Mouse (Mus musculus): Measurements from ENCODE around the gene Spef2. TPM values are rescaled to one million over a fixed set of nuclear protein-coding genes. Genes with fewer than 3 reads are reported as not detected.
"Not testable (repeated sequence)": the region's sequence is repeated elsewhere in the genome, so short reads cannot be mapped to it uniquely, and the experiment has no call there.

The Spef2 gene
- total RNA-seq, 2 experiments from 2014 or later: 0.09 TPM; not detected in 1

GRCm38 (mm10) chr15:9683485-9683884, 65.2 kb downstream of the Spef2 start:
- no peak for DNase-seq
- intact Hi-C loops (cut with DNase I; ENCODE audit: low total_unique reads): no loop called here

GRCm38 (mm10) chr15:9677343-9678036, 71.2 kb downstream of the Spef2 start:
- no peak for DNase-seq
- intact Hi-C loops (cut with DNase I; ENCODE audit: low total_unique reads): no loop called here

- DNase-seq: no peak
- intact Hi-C loops (cut with DNase I; ENCODE audit: low total_unique reads): no loop called here
Measured at GRCm38 (mm10) chr15:9668575-9668974, 80.1 kb downstream of the Spef2 start.

- intact Hi-C loops (cut with DNase I; ENCODE audit: low total_unique reads); DNase-seq: not testable (repeated sequence)
Measured at GRCm38 (mm10) chr15:9664948-9665347, 83.7 kb downstream of the Spef2 start.

- intact Hi-C loops (cut with DNase I; ENCODE audit: low total_unique reads): no loop called here
- DNase-seq: no peak
Measured at GRCm38 (mm10) chr15:9661215-9661614, 87.5 kb downstream of the Spef2 start.

GRCm38 (mm10) chr15:9634471-9634870, 114.2 kb downstream of the Spef2 start:
- intact Hi-C loops (cut with DNase I; ENCODE audit: low total_unique reads): no loop called here

GRCm38 (mm10) chr15:9631657-9632056, 117.0 kb downstream of the Spef2 start:
- intact Hi-C loops (cut with DNase I; ENCODE audit: low total_unique reads): no loop called here
- DNase-seq: no peak

More at GRCm38 (mm10) chr15:9634471-9634870, 114.2 kb downstream of the Spef2 start:
- no peak for DNase-seq

GRCm38 (mm10) chr15:9629660-9630059, 119.0 kb downstream of the Spef2 start:
- intact Hi-C loops (cut with DNase I; ENCODE audit: low total_unique reads): no loop called here
- no peak for DNase-seq

- intact Hi-C loops (cut with DNase I; ENCODE audit: low total_unique reads): no loop called here
- DNase-seq: no peak
Measured at GRCm38 (mm10) chr15:9624619-9625018, 124.0 kb downstream of the Spef2 start.

GRCm38 (mm10) chr15:9608177-9608576, 140.5 kb downstream of the Spef2 start:
- no peak for DNase-seq

GRCm38 (mm10) chr15:9600088-9600455, 148.6 kb downstream of the Spef2 start:
- intact Hi-C loops (cut with DNase I; ENCODE audit: low total_unique reads): no loop called here
- DNase-seq: no peak

More at GRCm38 (mm10) chr15:9608177-9608576, 140.5 kb downstream of the Spef2 start:
- intact Hi-C loops (cut with DNase I; ENCODE audit: low total_unique reads): loop anchor here (5.0 kb wide), 1 partner anchor 491 kb away; no protein-coding TSS in a partner anchor

GRCm38 (mm10) chr15:9599382-9600087, 149.1 kb downstream of the Spef2 start:
- intact Hi-C loops (cut with DNase I; ENCODE audit: low total_unique reads): no loop called here

GRCm38 (mm10) chr15:9596298-9597060, 152.2 kb downstream of the Spef2 start:
- DNase-seq: no peak
- intact Hi-C loops (cut with DNase I; ENCODE audit: low total_unique reads): no loop called here

More at GRCm38 (mm10) chr15:9599382-9600087, 149.1 kb downstream of the Spef2 start:
- DNase-seq: no peak

- intact Hi-C loops (cut with DNase I; ENCODE audit: low total_unique reads): no loop called here
- DNase-seq: no peak
Measured at GRCm38 (mm10) chr15:9589939-9590338, 158.7 kb downstream of the Spef2 start.

GRCm38 (mm10) chr15:9580470-9581280, 168.0 kb downstream of the Spef2 start:
- intact Hi-C loops (cut with DNase I; ENCODE audit: low total_unique reads): no loop called here
- no peak for DNase-seq

GRCm38 (mm10) chr15:9577303-9577702, 171.4 kb downstream of the Spef2 start:
- intact Hi-C loops (cut with DNase I; ENCODE audit: low total_unique reads): no loop called here
- no peak for DNase-seq

- intact Hi-C loops (cut with DNase I; ENCODE audit: low total_unique reads): no loop called here
Measured at GRCm38 (mm10) chr15:9574796-9575195, 173.9 kb downstream of the Spef2 start.

GRCm38 (mm10) chr15:9573361-9573760, 175.3 kb downstream of the Spef2 start:
- no peak for DNase-seq
- intact Hi-C loops (cut with DNase I; ENCODE audit: low total_unique reads): no loop called here

More at GRCm38 (mm10) chr15:9574796-9575195, 173.9 kb downstream of the Spef2 start:
- DNase-seq: no peak

GRCm38 (mm10) chr15:9572664-9573063, 176.0 kb downstream of the Spef2 start:
- intact Hi-C loops (cut with DNase I; ENCODE audit: low total_unique reads): no loop called here
- DNase-seq: no peak

Measured in gastrocnemius, postnatal 14 days (tissue).